Mouse (Mus musculus) spleen, adult 2 months (tissue): ENCODE data around the gene Dhx9.

Experiments
- CTCF ChIP-seq: fragments of 200-500 bp; IDR thresholded peaks from 2 replicates; pipeline ENCODE4 v1.5.1; 2011; ENCODE audit warnings: mild to moderate bottlenecking, inconsistent platforms; ENCODE audit not compliant: insufficient read depth, insufficient read length, insufficient replicate concordance; ENCODE audit errors: extremely low read depth
- POLR2A ChIP-seq: fragments of 200-500 bp; IDR thresholded peaks from 2 replicates; pipeline ENCODE4 v1.6.1; 2011; ENCODE audit warnings: low read depth, low read length, inconsistent platforms

DNA sequence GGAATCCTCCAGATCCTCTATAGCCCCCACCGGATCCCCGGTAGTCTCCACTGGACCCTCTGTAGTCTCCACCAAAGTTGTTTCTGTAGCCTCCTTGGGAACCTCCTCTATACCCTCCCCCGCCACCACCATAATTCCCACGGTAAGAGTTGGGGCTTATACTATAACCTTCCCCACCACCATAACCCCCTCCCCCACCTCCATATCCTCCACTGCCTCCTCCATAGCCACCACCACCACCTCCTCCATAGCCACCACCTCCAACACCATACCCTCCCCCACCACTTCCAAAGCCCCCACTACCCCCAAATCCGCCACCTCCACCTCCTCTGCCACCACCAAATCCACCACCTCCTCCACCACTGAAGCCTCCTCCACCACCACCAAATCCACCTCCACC lies 31.3 kb downstream of the Dhx9 start:
- no peak for TF ChIP-seq POLR2A
- TF ChIP-seq CTCF, result no peak
